Mouse (Mus musculus) CH12.LX (cell line): Measurements from ENCODE around the gene Prune2. TPM values are rescaled to one million over a fixed set of nuclear protein-coding genes. Genes with fewer than 3 reads are reported as not detected.

Source experiments
- DNase-seq: peaks from one replicate; pipeline ENCODE4 v3.0.0-alpha.2; 2013; ENCODE audit errors: extremely low read depth
- H3K27ac ChIP-seq: 2 replicates; pipeline ENCODE4 v1.5.1; 2012; ENCODE audit warnings: low read depth, mild to moderate bottlenecking, control low read depth, moderate library complexity; ENCODE audit not compliant: insufficient read depth
- H3K27me3 ChIP-seq: replicated peaks from 2 replicates; pipeline ENCODE3; 2012; ENCODE audit warnings: inconsistent platforms
- H3K36me3 ChIP-seq, 2 experiments: replicated peaks in 1 of 2; 2 replicates each; pipeline versions ENCODE3 to v1.6.1; 2012; ENCODE audit warnings: inconsistent platforms in 1 of 2, low read length in 1 of 2, mild to moderate bottlenecking in 1 of 2, mixed read lengths in 1 of 2, moderate library complexity in 1 of 2; ENCODE audit not compliant: control insufficient read depth in 1 of 2, insufficient read depth in 1 of 2
- H3K4me1 ChIP-seq, 2 experiments: 2 replicates each; pipeline ENCODE4 v1.6.1; 2012; ENCODE audit warnings: inconsistent platforms in 1 of 2, moderate library complexity in 1 of 2; ENCODE audit not compliant: insufficient read depth in 2 of 2, control insufficient read depth in 1 of 2
- H3K4me2 ChIP-seq: 2 replicates; pipeline ENCODE4 v1.6.1; 2012; ENCODE audit warnings: low read depth, mild to moderate bottlenecking, control low read depth; ENCODE audit not compliant: poor library complexity, insufficient read depth, severe bottlenecking
- H3K4me3 ChIP-seq, 3 experiments: fragments of 150-350 bp in 1 of 3; sonication (generic) in 1 of 3; replicated peaks in 1 of 3; 2 replicates each; pipeline versions ENCODE3 to v1.5.1; 2011 to 2012; ENCODE audit warnings: low read depth in 2 of 3, low read length in 2 of 3, mild to moderate bottlenecking in 2 of 3, moderate library complexity in 2 of 3, control low read depth in 1 of 3, improper control_type of control experiment in 1 of 3, inconsistent platforms in 1 of 3, mixed read lengths in 1 of 3; ENCODE audit not compliant: poor library complexity in 1 of 3
- H3K79me2 ChIP-seq: replicated peaks from 2 replicates; pipeline ENCODE4 v1.6.1; 2012; ENCODE audit warnings: mild to moderate bottlenecking, moderate library complexity; ENCODE audit not compliant: control insufficient read depth, poor library complexity, insufficient read depth, severe bottlenecking; ENCODE audit errors: extremely low read depth
- H3K9ac ChIP-seq: 2 replicates; pipeline ENCODE4 v1.6.1; 2012; ENCODE audit warnings: low read depth, mild to moderate bottlenecking, control low read depth, moderate library complexity; ENCODE audit not compliant: insufficient read depth
- H3K9me3 ChIP-seq: replicated peaks from 2 replicates; pipeline ENCODE3; 2012; ENCODE audit warnings: low read length, inconsistent platforms, mixed read lengths
- BHLHE40 ChIP-seq: IDR thresholded peaks from 2 replicates; pipeline ENCODE4 v1.6.1; 2011; ENCODE audit warnings: mild to moderate bottlenecking, low read depth, low read length, improper control_type of control experiment
- CHD1 ChIP-seq: IDR thresholded peaks from 2 replicates; pipeline ENCODE4 v1.6.1; 2012; ENCODE audit warnings: low read depth, low read length, improper control_type of control experiment, inconsistent platforms
- CHD2 ChIP-seq: IDR thresholded peaks from 2 replicates; pipeline ENCODE4 v1.6.1; 2011; ENCODE audit warnings: low read length, improper control_type of control experiment
- CTCF ChIP-seq, 2 experiments: IDR thresholded peaks in 1 of 2; conservative IDR thresholded peaks in 1 of 2; 2 replicates each; pipeline ENCODE4 v1.5.1; 2011 to 2012; ENCODE audit warnings: low read depth in 2 of 2, low read length in 2 of 2, improper control_type of control experiment in 1 of 2, inconsistent platforms in 1 of 2, mild to moderate bottlenecking in 1 of 2, moderate library complexity in 1 of 2
- E2F4 ChIP-seq: IDR thresholded peaks from 2 replicates; pipeline ENCODE4 v1.6.1; 2011; ENCODE audit warnings: low read depth, low read length, improper control_type of control experiment; ENCODE audit not compliant: insufficient replicate concordance
- ELF1 ChIP-seq: IDR thresholded peaks from 2 replicates; pipeline ENCODE4 v1.6.1; 2014; ENCODE audit warnings: low read depth, mild to moderate bottlenecking, inconsistent platforms, low read length, improper control_type of control experiment
- EP300 ChIP-seq: IDR thresholded peaks from 2 replicates; pipeline ENCODE4 v1.6.1; 2011; ENCODE audit warnings: low read length, improper control_type of control experiment
- ETS1 ChIP-seq: conservative IDR thresholded peaks from 2 replicates; pipeline ENCODE4 v1.6.1; 2012; ENCODE audit warnings: low read depth, mild to moderate bottlenecking, inconsistent platforms, low read length, improper control_type of control experiment, moderate library complexity
- GABPA ChIP-seq: IDR thresholded peaks from 2 replicates; pipeline ENCODE4 v1.6.1; 2012; ENCODE audit warnings: low read depth, low read length, improper control_type of control experiment, inconsistent platforms; ENCODE audit not compliant: insufficient replicate concordance
- HCFC1 ChIP-seq: IDR thresholded peaks from 2 replicates; pipeline ENCODE4 v1.6.1; 2012; ENCODE audit warnings: low read depth, mild to moderate bottlenecking, inconsistent platforms, low read length, improper control_type of control experiment
- IRF4 ChIP-seq: IDR thresholded peaks from 2 replicates; pipeline ENCODE4 v1.6.1; 2014; ENCODE audit warnings: low read depth, mild to moderate bottlenecking, inconsistent platforms, low read length, improper control_type of control experiment
- JUN ChIP-seq: IDR thresholded peaks from 2 replicates; pipeline ENCODE4 v1.6.1; 2011; ENCODE audit warnings: low read depth, mild to moderate bottlenecking, low read length, improper control_type of control experiment, moderate library complexity; ENCODE audit not compliant: insufficient read depth
- JUND ChIP-seq: conservative IDR thresholded peaks from 2 replicates; pipeline ENCODE4 v1.6.1; 2011; ENCODE audit warnings: low read depth, low read length, improper control_type of control experiment
- KAT2A ChIP-seq: IDR thresholded peaks from 2 replicates; pipeline ENCODE4 v1.6.1; 2012; ENCODE audit warnings: low read length, improper control_type of control experiment, inconsistent platforms; ENCODE audit not compliant: insufficient replicate concordance
- MAFK ChIP-seq: IDR thresholded peaks from 2 replicates; pipeline ENCODE4 v1.6.1; 2011; ENCODE audit warnings: low read length, improper control_type of control experiment; ENCODE audit not compliant: insufficient replicate concordance
- MAX ChIP-seq: IDR thresholded peaks from 2 replicates; pipeline ENCODE4 v1.6.1; 2011; ENCODE audit warnings: low read length, improper control_type of control experiment
- MAZ ChIP-seq: IDR thresholded peaks from 2 replicates; pipeline ENCODE4 v1.6.1; 2012; ENCODE audit warnings: low read depth, mild to moderate bottlenecking, inconsistent platforms, low read length, improper control_type of control experiment, moderate library complexity
- MEF2A ChIP-seq: IDR thresholded peaks from 2 replicates; pipeline ENCODE4 v1.6.1; 2014; ENCODE audit warnings: low read depth, mild to moderate bottlenecking, inconsistent platforms, low read length, improper control_type of control experiment, borderline replicate concordance
- MXI1 ChIP-seq: IDR thresholded peaks from 2 replicates; pipeline ENCODE4 v1.6.1; 2011; ENCODE audit warnings: mild to moderate bottlenecking, low read depth, low read length, improper control_type of control experiment
- MYC ChIP-seq: IDR thresholded peaks from 2 replicates; pipeline ENCODE4 v1.6.1; 2011; ENCODE audit warnings: low read depth, mild to moderate bottlenecking, improper control_type of control experiment, low read length
- NELFE ChIP-seq: IDR thresholded peaks from 2 replicates; pipeline ENCODE4 v1.6.1; 2011; ENCODE audit warnings: low read depth, low read length, improper control_type of control experiment
- NRF1 ChIP-seq: IDR thresholded peaks from 2 replicates; pipeline ENCODE4 v1.6.1; 2014; ENCODE audit warnings: low read depth, mild to moderate bottlenecking, inconsistent platforms, low read length, improper control_type of control experiment, moderate library complexity
- PAX5 ChIP-seq: IDR thresholded peaks from 2 replicates; pipeline ENCODE4 v1.6.1; 2012; ENCODE audit warnings: low read length, inconsistent platforms, mixed read lengths
- POLR2A ChIP-seq: IDR thresholded peaks from 2 replicates; pipeline ENCODE4 v1.6.1; 2011; ENCODE audit warnings: low read depth, mild to moderate bottlenecking, improper control_type of control experiment, low read length
- POLR2AphosphoS2 ChIP-seq: IDR thresholded peaks from 2 replicates; pipeline ENCODE4 v1.6.1; 2011; ENCODE audit warnings: low read depth, low read length, improper control_type of control experiment
- RAD21 ChIP-seq: IDR thresholded peaks from 2 replicates; pipeline ENCODE4 v1.6.1; 2011; ENCODE audit warnings: low read depth, mild to moderate bottlenecking, low read length, improper control_type of control experiment, moderate library complexity
- RCOR1 ChIP-seq: conservative IDR thresholded peaks from 2 replicates; pipeline ENCODE4 v1.6.1; 2012; ENCODE audit warnings: low read depth, mild to moderate bottlenecking, inconsistent platforms, low read length, improper control_type of control experiment
- SIN3A ChIP-seq: IDR thresholded peaks from 2 replicates; pipeline ENCODE4 v1.6.1; 2012; ENCODE audit warnings: low read length, improper control_type of control experiment, inconsistent platforms
- SMC3 ChIP-seq: IDR thresholded peaks from 2 replicates; pipeline ENCODE4 v1.6.1; 2011; ENCODE audit warnings: low read depth, low read length, improper control_type of control experiment
- TBP ChIP-seq: conservative IDR thresholded peaks from 2 replicates; pipeline ENCODE4 v1.6.1; 2011; ENCODE audit warnings: low read depth, low read length, improper control_type of control experiment
- TCF12 ChIP-seq: IDR thresholded peaks from 2 replicates; pipeline ENCODE4 v1.6.1; 2014; ENCODE audit warnings: low read depth, mild to moderate bottlenecking, inconsistent platforms, low read length, improper control_type of control experiment
- UBTF ChIP-seq: IDR thresholded peaks from 2 replicates; pipeline ENCODE4 v1.6.1; 2012; ENCODE audit warnings: low read depth, mild to moderate bottlenecking, inconsistent platforms, low read length, improper control_type of control experiment, moderate library complexity
- USF1 ChIP-seq: IDR thresholded peaks from 2 replicates; pipeline ENCODE4 v1.6.1; 2014; ENCODE audit warnings: low read depth, mild to moderate bottlenecking, inconsistent platforms, low read length, improper control_type of control experiment
- USF2 ChIP-seq: conservative IDR thresholded peaks from 2 replicates; pipeline ENCODE4 v1.6.1; 2011; ENCODE audit warnings: low read depth, low read length, improper control_type of control experiment
- ZC3H11A ChIP-seq: IDR thresholded peaks from 2 replicates; pipeline ENCODE4 v1.6.1; 2012; ENCODE audit warnings: low read depth, mild to moderate bottlenecking, inconsistent platforms, low read length, improper control_type of control experiment
- ZKSCAN1 ChIP-seq: IDR thresholded peaks from 2 replicates; pipeline ENCODE4 v1.6.1; 2012; ENCODE audit warnings: low read depth, inconsistent platforms, low read length, improper control_type of control experiment, borderline replicate concordance
- ZMIZ1 ChIP-seq: IDR thresholded peaks from 2 replicates; pipeline ENCODE4 v1.6.1; 2012; ENCODE audit warnings: low read depth, mild to moderate bottlenecking, inconsistent platforms, low read length, improper control_type of control experiment
- ZNF384 ChIP-seq: IDR thresholded peaks from 2 replicates; pipeline ENCODE4 v1.6.1; 2012; ENCODE audit warnings: low read depth, low read length, improper control_type of control experiment, inconsistent platforms
- dilution Hi-C: fragments of 300-500 bp; cut with MboI; formaldehyde crosslinking; loops from 2 replicates; pipeline ENCODE4 v1.14.3; 2020; ENCODE audit warnings: low sequenced_read_pairs; ENCODE audit not compliant: extremely low pct_unique_long_range_greater_than_20kb, extremely low pct_ligation_motif_present
- in situ Hi-C: fragments of 300-500 bp; cut with MboI; formaldehyde crosslinking; loops from 3 replicates; pipeline ENCODE4 v1.14.3; 2019; ENCODE audit warnings: low sequenced_read_pairs, low pct_ligation_motif_present, low pct_unique_long_range_greater_than_20kb, mixed read lengths
- polyA plus RNA-seq: library from polyadenylated mRNA; unstranded; fragments of >175 nt; gene quantifications from 2 replicates; pipeline ENCODE4 v1.2.1, GENCODE M21; 2012; ENCODE audit warnings: low read depth; ENCODE audit not compliant: insufficient read length
- total RNA-seq, 2 experiments: library from RNA; depleted of rRNA; stranded (reverse); fragments of 300-350 nt in 1 of 2; fragments of >200 nt in 1 of 2; gene quantifications; 2 replicates each; pipeline ENCODE4 v1.2.3; 2012 to 2014

The Prune2 gene
- total and polyA plus RNA-seq, 3 experiments: 0.04 to 1.7 (median 0.21) TPM

GRCm38 (mm10) chr19:17024748-17025147, 68.8 kb downstream of the Prune2 start:
- Histone ChIP-seq H3K9ac (no peak overlapping the region), H3K27me3 (no peaks in the 10 kb centered on the region), H3K9me3 (no peaks in the 10 kb centered on the region), H3K79me2 (no peaks in the 10 kb centered on the region), H3K36me3 (no peaks in the 10 kb centered on the region), H3K27ac (no peak overlapping the region), H3K4me2 (peak overlapping the region; percentile 39)
- peak; percentile 88 for DNase-seq
- dilution Hi-C loops: no loop called here
- in situ Hi-C loops: loop anchor here (25.0 kb wide), 1 partner anchor 212 kb away; no protein-coding TSS in a partner anchor
- TF ChIP-seq BHLHE40 (peak; percentile 33; the same call in 1 of the 2 replicates), KAT2A (no peak), POLR2A (no peak), TBP (no peak), ZC3H11A (no peak), ZNF384 (no peak), JUN (0 out of 2 replicates have a peak, but pooled peaks have one; percentile 5), SIN3A (no peak), TCF12 (no peak), RCOR1 (no peak), POLR2AphosphoS2 (no peak), NELFE (no peak), MAX (peak; percentile 81), HCFC1 (no peak), ETS1 (peak; percentile 42; the same call in 1 of the 2 replicates), ZMIZ1 (no peak), USF1 (no peak), CTCF (conservative IDR thresholded peaks at IDR 0.05 in 1 of 2, IDR thresholded peaks at IDR 0.05 in 1 of 2; ENCODE audit: low read depth in 2 of 2, low read length in 2 of 2) (no peak), PAX5 (no peak), MXI1 (peak; percentile 30; the same call in 1 of the 2 replicates), MAZ (no peak), CHD1 (no peak), UBTF (no peak), MAFK (no peak), RAD21 (no peak; the same call in 1 of the 2 replicates), MYC (peak; percentile 85), IRF4 (peak; percentile 60; the same call in 1 of the 2 replicates), E2F4 (no peak), SMC3 (no peak), JUND (no peak; the same call in 1 of the 2 replicates), ZKSCAN1 (no peak), USF2 (no peak), MEF2A (no peak), CHD2 (no peak), NRF1 (no peak), EP300 (peak; percentile 68), ELF1 (no peak), GABPA (no peak)
- TF ChIP-seq, all 38 proteins: peak for 8
- no peak overlapping the region for H3K4me3 ChIP-seq
- H3K4me1 ChIP-seq: peaks cover 5 to 26% of the 10 kb centered on the region in 2 experiments; a peak in 2 of 4 replicates
